Mouse (Mus musculus): ENCODE results near the gene Mtss1l.

- TF ChIP-seq CTCF (IDR thresholded peaks at IDR 0.05; ENCODE audit: low read depth) (no peak), EP300 (optimal IDR thresholded peaks at IDR 0.05) (no peak)
Observed at GRCm38 (mm10) chr8:110674589-110674988, 46.7 kb upstream of the Mtss1l start.

All from stomach, postnatal 0 days (tissue).